Mouse (Mus musculus): ENCODE results near the gene Trim44. TPM values are rescaled to one million over a fixed set of nuclear protein-coding genes. Genes with fewer than 3 reads are reported as not detected.
A peak's percentile ranks its signal among the peaks of the same experiment; 100 is the strongest.

Trim44 gene
- polyA plus RNA-seq, 1 experiment from 2014 or later, result 33.5 TPM

- ATAC-seq (replicated peaks; ENCODE audit: low FRiP score, low TSS enrichment, low read depth), result no peak
- H3K27me3 ChIP-seq (replicated peaks; ENCODE audit: control insufficient read depth, insufficient read depth, low read length), result no peaks in the 10 kb centered on the region
- H3K4me1 ChIP-seq (replicated peaks; ENCODE audit: control insufficient read depth, insufficient read depth, low read length), result no peaks in the 10 kb centered on the region
- H3K4me3 ChIP-seq (ENCODE audit: low read depth, low read length), result no peak overlapping the region
- H3K4me2 ChIP-seq (ENCODE audit: low read length), result no peak overlapping the region
- no peaks in the 10 kb centered on the region for H3K9me3 ChIP-seq (ENCODE audit: control insufficient read depth, low read length)
- no peak for DNase-seq (ENCODE audit: low spot score)
- no peak overlapping the region for H3K27ac ChIP-seq (ENCODE audit: low read depth)
- WGBS, result 95% methylated on average over 1 of the region's 1 CpGs
- peaks cover 16% of the 10 kb centered on the region; the same call in 1 of the 2 replicates for H3K36me3 ChIP-seq (ENCODE audit: control insufficient read depth, insufficient read depth, low read length)
- H3K9ac ChIP-seq (ENCODE audit: low read length), result no peak overlapping the region
Observed at GRCm38 (mm10) chr2:102302532-102302931, 105.1 kb downstream of the Trim44 start.

- Histone ChIP-seq H3K4me2 (ENCODE audit: low read length) (no peak overlapping the region), H3K9ac (ENCODE audit: low read length) (no peak overlapping the region), H3K36me3 (ENCODE audit: control insufficient read depth, insufficient read depth, low read length) (no peaks in the 10 kb centered on the region), H3K4me1 (replicated peaks; ENCODE audit: control insufficient read depth, insufficient read depth, low read length) (0 out of 2 replicates have a peak, but pooled peaks cover 8% of the 10 kb centered on the region), H3K27me3 (replicated peaks; ENCODE audit: control insufficient read depth, insufficient read depth, low read length) (no peaks in the 10 kb centered on the region), H3K4me3 (ENCODE audit: low read depth, low read length) (no peak overlapping the region), H3K9me3 (ENCODE audit: control insufficient read depth, low read length) (no peaks in the 10 kb centered on the region), H3K27ac (ENCODE audit: low read depth) (no peak overlapping the region)
- ATAC-seq (replicated peaks; ENCODE audit: low FRiP score, low TSS enrichment, low read depth) (no peak), DNase-seq (ENCODE audit: low spot score) (no peak)
- 23% methylated on average over 6 of the region's 6 CpGs for WGBS
Observed at GRCm38 (mm10) chr2:102294827-102295270, 112.8 kb downstream of the Trim44 start.

GRCm38 (mm10) chr2:102293181-102293580, 114.4 kb downstream of the Trim44 start:
- no peak overlapping the region for H3K4me3 ChIP-seq (ENCODE audit: low read depth, low read length)
- H3K36me3 ChIP-seq (ENCODE audit: control insufficient read depth, insufficient read depth, low read length), result no peaks in the 10 kb centered on the region
- 0 out of 2 replicates have a peak, but pooled peaks cover 8% of the 10 kb centered on the region for H3K4me1 ChIP-seq (replicated peaks; ENCODE audit: control insufficient read depth, insufficient read depth, low read length)
- H3K4me2 ChIP-seq (ENCODE audit: low read length), result no peak overlapping the region
- 56% methylated on average over 1 of the region's 1 CpGs for WGBS
- H3K9ac ChIP-seq (ENCODE audit: low read length), result no peak overlapping the region
- no peak overlapping the region for H3K27ac ChIP-seq (ENCODE audit: low read depth)
- DNase-seq (ENCODE audit: low spot score) (no peak), ATAC-seq (replicated peaks; ENCODE audit: low FRiP score, low TSS enrichment, low read depth) (no peak)
- H3K27me3 ChIP-seq (replicated peaks; ENCODE audit: control insufficient read depth, insufficient read depth, low read length), result no peaks in the 10 kb centered on the region
- H3K9me3 ChIP-seq (ENCODE audit: control insufficient read depth, low read length), result no peaks in the 10 kb centered on the region

- ATAC-seq (replicated peaks; ENCODE audit: low FRiP score, low TSS enrichment, low read depth) (no peak), DNase-seq (ENCODE audit: low spot score) (no peak)
- no peak overlapping the region for H3K4me3 ChIP-seq (ENCODE audit: low read depth, low read length)
- no peaks in the 10 kb centered on the region for H3K36me3 ChIP-seq (ENCODE audit: control insufficient read depth, insufficient read depth, low read length)
- no peak overlapping the region for H3K4me2 ChIP-seq (ENCODE audit: low read length)
- H3K4me1 ChIP-seq (replicated peaks; ENCODE audit: control insufficient read depth, insufficient read depth, low read length), result 0 out of 2 replicates have a peak, but pooled peaks cover 8% of the 10 kb centered on the region
- no peak overlapping the region for H3K27ac ChIP-seq (ENCODE audit: low read depth)
- no peaks in the 10 kb centered on the region for H3K9me3 ChIP-seq (ENCODE audit: control insufficient read depth, low read length)
- H3K27me3 ChIP-seq (replicated peaks; ENCODE audit: control insufficient read depth, insufficient read depth, low read length), result no peaks in the 10 kb centered on the region
- 81% methylated on average over 1 of the region's 1 CpGs for WGBS
- H3K9ac ChIP-seq (ENCODE audit: low read length), result no peak overlapping the region
Observed at GRCm38 (mm10) chr2:102292051-102292450, 115.6 kb downstream of the Trim44 start.

GRCm38 (mm10) chr2:102291533-102291932, 116.1 kb downstream of the Trim44 start:
- WGBS, result 72% methylated on average over 2 of the region's 2 CpGs
- Histone ChIP-seq H3K27me3 (replicated peaks; ENCODE audit: control insufficient read depth, insufficient read depth, low read length) (no peaks in the 10 kb centered on the region), H3K4me1 (replicated peaks; ENCODE audit: control insufficient read depth, insufficient read depth, low read length) (0 out of 2 replicates have a peak, but pooled peaks cover 8% of the 10 kb centered on the region), H3K27ac (ENCODE audit: low read depth) (no peak overlapping the region), H3K4me2 (ENCODE audit: low read length) (no peak overlapping the region), H3K9me3 (ENCODE audit: control insufficient read depth, low read length) (no peaks in the 10 kb centered on the region), H3K4me3 (ENCODE audit: low read depth, low read length) (no peak overlapping the region), H3K36me3 (ENCODE audit: control insufficient read depth, insufficient read depth, low read length) (no peaks in the 10 kb centered on the region), H3K9ac (ENCODE audit: low read length) (no peak overlapping the region)
- no peak for ATAC-seq (replicated peaks; ENCODE audit: low FRiP score, low TSS enrichment, low read depth)
- DNase-seq (ENCODE audit: low spot score), result no peak

- Histone ChIP-seq H3K4me3 (ENCODE audit: low read depth, low read length) (no peak overlapping the region), H3K27me3 (replicated peaks; ENCODE audit: control insufficient read depth, insufficient read depth, low read length) (no peaks in the 10 kb centered on the region), H3K4me2 (ENCODE audit: low read length) (no peak overlapping the region), H3K9ac (ENCODE audit: low read length) (no peak overlapping the region), H3K36me3 (ENCODE audit: control insufficient read depth, insufficient read depth, low read length) (no peaks in the 10 kb centered on the region), H3K27ac (ENCODE audit: low read depth) (no peak overlapping the region), H3K4me1 (replicated peaks; ENCODE audit: control insufficient read depth, insufficient read depth, low read length) (0 out of 2 replicates have a peak, but pooled peaks cover 8% of the 10 kb centered on the region), H3K9me3 (ENCODE audit: control insufficient read depth, low read length) (no peaks in the 10 kb centered on the region)
- ATAC-seq (replicated peaks; ENCODE audit: low FRiP score, low TSS enrichment, low read depth) (no peak), DNase-seq (ENCODE audit: low spot score) (peak; percentile 75)
- WGBS, result 62% methylated on average over 5 of the region's 5 CpGs
Observed at GRCm38 (mm10) chr2:102290041-102290440, 117.6 kb downstream of the Trim44 start.

- ATAC-seq (replicated peaks; ENCODE audit: low FRiP score, low TSS enrichment, low read depth) (no peak), DNase-seq (ENCODE audit: low spot score) (no peak)
- Histone ChIP-seq H3K36me3 (ENCODE audit: control insufficient read depth, insufficient read depth, low read length) (no peaks in the 10 kb centered on the region), H3K27ac (ENCODE audit: low read depth) (no peak overlapping the region), H3K4me1 (replicated peaks; ENCODE audit: control insufficient read depth, insufficient read depth, low read length) (no peaks in the 10 kb centered on the region), H3K4me3 (ENCODE audit: low read depth, low read length) (no peak overlapping the region), H3K9me3 (ENCODE audit: control insufficient read depth, low read length) (no peaks in the 10 kb centered on the region), H3K9ac (ENCODE audit: low read length) (no peak overlapping the region), H3K27me3 (replicated peaks; ENCODE audit: control insufficient read depth, insufficient read depth, low read length) (no peaks in the 10 kb centered on the region), H3K4me2 (ENCODE audit: low read length) (no peak overlapping the region)
- WGBS, result 84% methylated on average over 5 of the region's 5 CpGs
Observed at GRCm38 (mm10) chr2:102288676-102289075, 119.0 kb downstream of the Trim44 start.

GRCm38 (mm10) chr2:102287369-102287768, 120.3 kb downstream of the Trim44 start:
- no peaks in the 10 kb centered on the region for H3K27me3 ChIP-seq (replicated peaks; ENCODE audit: control insufficient read depth, insufficient read depth, low read length)
- no peaks in the 10 kb centered on the region for H3K4me1 ChIP-seq (replicated peaks; ENCODE audit: control insufficient read depth, insufficient read depth, low read length)
- no peaks in the 10 kb centered on the region for H3K36me3 ChIP-seq (ENCODE audit: control insufficient read depth, insufficient read depth, low read length)
- DNase-seq (ENCODE audit: low spot score) (no peak), ATAC-seq (replicated peaks; ENCODE audit: low FRiP score, low TSS enrichment, low read depth) (no peak)
- no peak overlapping the region for H3K4me2 ChIP-seq (ENCODE audit: low read length)
- no peak overlapping the region for H3K9ac ChIP-seq (ENCODE audit: low read length)
- no peaks in the 10 kb centered on the region for H3K9me3 ChIP-seq (ENCODE audit: control insufficient read depth, low read length)
- no peak overlapping the region for H3K4me3 ChIP-seq (ENCODE audit: low read depth, low read length)
- no peak overlapping the region for H3K27ac ChIP-seq (ENCODE audit: low read depth)
- 81% methylated on average over 3 of the region's 3 CpGs for WGBS

- Histone ChIP-seq H3K4me2 (ENCODE audit: low read length) (no peak overlapping the region), H3K36me3 (ENCODE audit: control insufficient read depth, insufficient read depth, low read length) (no peaks in the 10 kb centered on the region), H3K27ac (ENCODE audit: low read depth) (no peak overlapping the region), H3K9ac (ENCODE audit: low read length) (no peak overlapping the region), H3K4me1 (replicated peaks; ENCODE audit: control insufficient read depth, insufficient read depth, low read length) (no peaks in the 10 kb centered on the region), H3K4me3 (ENCODE audit: low read depth, low read length) (no peak overlapping the region), H3K27me3 (replicated peaks; ENCODE audit: control insufficient read depth, insufficient read depth, low read length) (no peaks in the 10 kb centered on the region), H3K9me3 (ENCODE audit: control insufficient read depth, low read length) (no peaks in the 10 kb centered on the region)
- DNase-seq (ENCODE audit: low spot score), result no peak
- no peak for ATAC-seq (replicated peaks; ENCODE audit: low FRiP score, low TSS enrichment, low read depth)
- WGBS, result 68% methylated on average over 7 of the region's 7 CpGs
Observed at GRCm38 (mm10) chr2:102282081-102282480, 125.5 kb downstream of the Trim44 start.

Measured in intestine, embryonic 14.5 days (tissue).